Mouse (Mus musculus) fibroblast of lung, adult 2 months (primary cell): ENCODE measurements around the gene 1700057G04Rik.

Experiments
- DNase-seq: peaks from one replicate; pipeline ENCODE4 v3.0.0-alpha.2; 2011; ENCODE audit warnings: low read depth

1700057G04Rik gene

GRCm38 (mm10) chr9:92309077-92309476 lies at the start of gene 1700057G04Rik:
TSS of gene 1700057G04Rik (plus strand) at chr9:92309377.
- DNase-seq: no peak

- no peak for DNase-seq
Measured at GRCm38 (mm10) chr9:92260481-92261159, 48.6 kb upstream of the 1700057G04Rik start.

GRCm38 (mm10) chr9:92265719-92266118 lies 43.5 kb upstream of the 1700057G04Rik start:
- DNase-seq: no peak

- no peak for DNase-seq
Measured at GRCm38 (mm10) chr9:92266558-92267171, 42.5 kb upstream of the 1700057G04Rik start.

- DNase-seq: no peak
Measured at GRCm38 (mm10) chr9:92267732-92268131, 41.4 kb upstream of the 1700057G04Rik start.

- no peak for DNase-seq
Measured at GRCm38 (mm10) chr9:92269829-92270404, 39.3 kb upstream of the 1700057G04Rik start.

GRCm38 (mm10) chr9:92270927-92271326 lies 38.2 kb upstream of the 1700057G04Rik start:
- DNase-seq: peak; percentile 70

GRCm38 (mm10) chr9:92272650-92273049 lies 36.5 kb upstream of the 1700057G04Rik start:
- no peak for DNase-seq

GRCm38 (mm10) chr9:92273271-92273670 lies 35.9 kb upstream of the 1700057G04Rik start:
- no peak for DNase-seq

- no peak for DNase-seq
Measured at GRCm38 (mm10) chr9:92273956-92274762, 35.0 kb upstream of the 1700057G04Rik start.

- no peak for DNase-seq
Measured at GRCm38 (mm10) chr9:92275486-92276207, 33.5 kb upstream of the 1700057G04Rik start, which contains the start of gene Plscr2. TSS of gene Plscr2 (plus strand) at chr9:92275602.

GRCm38 (mm10) chr9:92276360-92276759 lies 32.8 kb upstream of the 1700057G04Rik start:
- no peak for DNase-seq

GRCm38 (mm10) chr9:92280048-92280447 lies 29.1 kb upstream of the 1700057G04Rik start:
- no peak for DNase-seq

GRCm38 (mm10) chr9:92282563-92283171 lies 26.5 kb upstream of the 1700057G04Rik start:
- no peak for DNase-seq

GRCm38 (mm10) chr9:92289675-92290074 lies 19.5 kb upstream of the 1700057G04Rik start:
- DNase-seq: no peak

- DNase-seq: no peak
Measured at GRCm38 (mm10) chr9:92292169-92292568, 17.0 kb upstream of the 1700057G04Rik start.

- no peak for DNase-seq
Measured at GRCm38 (mm10) chr9:92292922-92293321, 16.3 kb upstream of the 1700057G04Rik start.

GRCm38 (mm10) chr9:92293560-92294548 lies 15.3 kb upstream of the 1700057G04Rik start:
- DNase-seq: no peak

GRCm38 (mm10) chr9:92298288-92298687 lies 10.9 kb upstream of the 1700057G04Rik start:
- DNase-seq: no peak

GRCm38 (mm10) chr9:92301213-92301612 lies 8.0 kb upstream of the 1700057G04Rik start:
- DNase-seq: no peak
